Mouse (Mus musculus): ENCODE measurements around the gene Nr5a2. TPM values are rescaled to one million over a fixed set of nuclear protein-coding genes. Genes with fewer than 3 reads are reported as not detected.
"Not testable (repeated sequence)": the region's sequence is repeated elsewhere in the genome, so short reads cannot be mapped to it uniquely, and the experiment has no call there.

The Nr5a2 gene
- polyA plus RNA-seq, 1 experiment = not detected

DNA sequence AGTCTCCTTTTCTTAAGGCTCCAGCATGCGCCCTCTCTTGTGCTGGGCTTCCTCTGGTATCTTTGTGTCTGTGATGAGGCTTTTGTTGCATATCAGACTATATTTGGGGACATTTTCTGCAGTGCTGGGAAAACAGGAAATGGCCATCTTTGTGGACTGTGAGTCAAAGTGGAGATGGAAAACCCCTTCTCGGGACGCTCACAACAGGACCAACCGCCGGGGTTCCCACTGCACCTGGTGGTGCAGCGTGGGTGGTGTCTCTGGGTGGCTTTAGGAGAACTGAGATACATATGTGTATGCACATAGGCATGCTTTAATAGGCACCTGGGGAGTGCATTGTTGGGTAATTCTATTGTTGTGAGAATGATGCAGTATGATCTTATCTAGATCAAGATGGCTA is 129.3 kb downstream of the Nr5a2 start:
- TF ChIP-seq CTCF (IDR thresholded peaks at IDR 0.05; ENCODE audit: extremely low read depth, insufficient read depth, low read length) (no peak), POLR2A (IDR thresholded peaks at IDR 0.05; ENCODE audit: extremely low read depth, insufficient read depth, low read length) (no peak)
- H3K4me3 ChIP-seq (ENCODE audit: insufficient read depth, low read length) = no peak overlapping the region
- no peak overlapping the region for H3K27ac ChIP-seq (ENCODE audit: insufficient read depth, low read length)
- no peaks in the 10 kb centered on the region for H3K4me1 ChIP-seq (ENCODE audit: control insufficient read depth, insufficient read depth, low read length)

DNA sequence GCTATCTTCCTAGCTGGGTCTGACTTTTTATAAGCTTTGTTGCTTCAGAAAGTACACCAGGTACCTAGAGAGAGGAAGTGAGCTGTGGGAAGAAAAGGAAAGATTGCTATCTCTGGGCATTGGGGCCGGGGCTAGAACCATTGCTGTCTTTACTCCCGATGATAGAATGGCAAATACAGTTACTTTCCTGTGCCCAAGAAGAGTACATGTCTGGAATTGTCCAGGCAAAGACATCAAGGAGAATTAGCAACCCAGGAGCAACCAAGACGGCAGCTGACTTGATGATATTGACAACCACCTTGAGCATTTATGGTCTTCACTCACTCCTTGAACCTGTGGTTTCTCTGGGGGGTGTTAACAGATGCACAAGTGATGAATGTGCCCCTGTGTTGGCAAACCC is 130.3 kb downstream of the Nr5a2 start:
- no peak for TF ChIP-seq POLR2A (IDR thresholded peaks at IDR 0.05; ENCODE audit: extremely low read depth, insufficient read depth, low read length)
- no peak for TF ChIP-seq CTCF (IDR thresholded peaks at IDR 0.05; ENCODE audit: extremely low read depth, insufficient read depth, low read length)
- H3K27ac ChIP-seq (ENCODE audit: insufficient read depth, low read length) = no peak overlapping the region
- no peak overlapping the region for H3K4me3 ChIP-seq (ENCODE audit: insufficient read depth, low read length)
- H3K4me1 ChIP-seq (ENCODE audit: control insufficient read depth, insufficient read depth, low read length) = no peaks in the 10 kb centered on the region

- Histone ChIP-seq H3K4me3 (ENCODE audit: insufficient read depth, low read length) (no peak overlapping the region), H3K27ac (ENCODE audit: insufficient read depth, low read length) (no peak overlapping the region), H3K4me1 (ENCODE audit: control insufficient read depth, insufficient read depth, low read length) (no peaks in the 10 kb centered on the region)
- TF ChIP-seq CTCF (IDR thresholded peaks at IDR 0.05; ENCODE audit: extremely low read depth, insufficient read depth, low read length) (no peak), POLR2A (IDR thresholded peaks at IDR 0.05; ENCODE audit: extremely low read depth, insufficient read depth, low read length) (no peak)
Measured at GRCm38 (mm10) chr1:136823897-136824296, 136.4 kb downstream of the Nr5a2 start.

DNA sequence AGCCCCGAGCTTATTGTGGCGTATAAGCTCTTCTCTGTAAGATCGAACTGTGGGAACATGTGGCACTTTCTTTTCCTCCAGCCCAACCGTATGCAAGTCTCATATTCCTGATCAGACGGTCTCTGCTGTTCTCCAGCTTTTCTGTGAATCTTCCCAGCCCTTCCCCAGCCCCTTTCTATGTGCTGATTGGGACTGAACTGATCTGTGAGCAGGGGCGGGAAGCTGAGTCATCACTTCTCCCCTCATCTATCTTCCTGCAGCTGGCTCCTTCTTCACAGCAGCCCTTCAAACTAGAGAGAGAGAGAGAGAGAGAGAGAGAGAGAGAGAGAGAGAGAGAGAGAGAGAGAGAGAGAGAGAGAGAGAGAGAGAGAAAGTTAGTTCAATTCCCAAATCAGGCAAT is 159.6 kb downstream of the Nr5a2 start:
- TF ChIP-seq POLR2A (IDR thresholded peaks at IDR 0.05; ENCODE audit: extremely low read depth, insufficient read depth, low read length) (no peak), CTCF (IDR thresholded peaks at IDR 0.05; ENCODE audit: extremely low read depth, insufficient read depth, low read length) (no peak)
- Histone ChIP-seq H3K27ac (ENCODE audit: insufficient read depth, low read length) (no peak overlapping the region), H3K4me3 (ENCODE audit: insufficient read depth, low read length) (no peak overlapping the region)

DNA sequence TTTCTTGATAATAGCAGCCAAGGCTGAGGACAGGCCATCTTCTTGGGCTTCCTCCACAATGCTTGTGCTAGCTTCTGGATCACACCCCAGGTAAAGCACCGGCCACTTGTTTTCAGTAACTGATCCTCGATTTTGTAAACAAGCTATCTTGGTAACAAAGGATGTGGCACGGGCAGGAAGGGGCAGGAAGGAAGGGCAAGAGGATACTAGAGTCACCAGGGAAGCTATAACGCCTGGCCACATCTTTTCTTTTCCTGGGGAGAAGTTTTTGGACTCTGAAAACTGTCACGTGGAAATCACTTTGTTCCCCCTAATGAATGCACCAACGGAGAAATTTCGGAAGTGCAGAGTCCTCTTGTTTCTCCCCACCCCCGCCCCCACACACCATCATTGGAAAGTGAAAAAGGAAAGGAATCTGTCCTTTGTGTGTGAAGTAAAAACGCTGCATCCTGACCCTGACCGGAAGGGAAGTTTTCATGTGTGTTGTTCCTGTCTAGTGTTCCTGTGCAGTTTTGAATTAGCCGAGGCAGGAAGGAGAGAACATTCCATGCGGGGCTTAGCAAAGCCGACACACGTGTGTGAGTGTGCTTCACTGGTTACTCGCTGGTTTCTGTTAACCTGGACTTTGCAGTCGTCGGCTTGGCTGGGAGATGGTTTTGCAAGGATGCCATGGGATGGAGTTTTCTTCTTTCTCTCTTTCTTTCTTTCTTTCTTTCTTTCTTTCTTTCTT is 163.7 kb downstream of the Nr5a2 start:
- no peak overlapping the region for H3K4me3 ChIP-seq (ENCODE audit: insufficient read depth, low read length)
- H3K27ac ChIP-seq (ENCODE audit: insufficient read depth, low read length) = no peak overlapping the region
- no peaks in the 10 kb centered on the region for H3K4me1 ChIP-seq (ENCODE audit: control insufficient read depth, insufficient read depth, low read length)
- TF ChIP-seq POLR2A (IDR thresholded peaks at IDR 0.05; ENCODE audit: extremely low read depth, insufficient read depth, low read length) = no peak
- no peak for TF ChIP-seq CTCF (IDR thresholded peaks at IDR 0.05; ENCODE audit: extremely low read depth, insufficient read depth, low read length)

More for the DNA sequence above, 159.6 kb downstream of the Nr5a2 start:
- no peaks in the 10 kb centered on the region for H3K4me1 ChIP-seq (ENCODE audit: control insufficient read depth, insufficient read depth, low read length)

DNA sequence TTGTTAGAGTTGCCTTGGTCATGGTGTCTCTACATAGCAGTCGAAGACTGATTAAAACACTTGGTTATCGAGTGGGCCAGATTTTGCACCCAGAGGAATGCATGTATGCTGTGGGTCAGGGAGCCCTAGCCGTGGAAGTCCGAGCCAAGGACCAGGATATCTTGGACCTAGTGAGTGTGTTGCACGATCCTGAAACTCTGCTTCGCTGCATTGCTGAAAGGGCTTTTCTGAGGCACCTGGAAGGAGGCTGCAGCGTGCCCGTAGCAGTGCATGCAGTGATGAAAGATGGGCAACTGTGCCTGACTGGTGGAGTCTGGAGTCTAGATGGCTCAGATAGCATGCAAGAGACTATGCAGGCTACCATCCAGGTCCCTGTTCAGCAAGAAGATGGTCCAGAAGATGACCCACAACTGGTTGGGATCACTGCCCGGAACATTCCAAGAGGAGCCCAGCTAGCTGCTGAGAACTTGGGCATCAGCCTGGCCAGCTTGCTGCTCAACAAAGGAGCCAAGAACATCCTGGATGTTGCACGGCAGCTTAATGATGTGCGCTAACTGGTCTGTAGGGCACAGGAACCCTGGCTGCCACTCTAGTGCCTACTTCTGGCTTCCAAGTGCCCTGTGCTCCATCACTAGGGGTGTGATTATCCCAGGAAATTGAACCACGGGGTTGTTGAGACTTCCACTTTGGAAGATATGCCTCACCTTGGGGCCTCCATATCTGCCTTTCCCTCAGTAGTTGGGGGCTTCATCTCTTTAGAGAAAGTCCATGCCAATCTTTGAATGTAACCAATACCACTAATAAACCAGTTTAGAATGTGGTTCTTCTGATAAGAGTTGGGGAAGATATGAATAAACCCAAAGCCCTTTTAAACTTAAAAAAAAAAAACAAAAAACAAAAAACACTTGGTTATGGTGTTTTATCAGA is 167.0 kb downstream of the Nr5a2 start:
- H3K4me3 ChIP-seq (ENCODE audit: insufficient read depth, low read length); H3K4me1 ChIP-seq (ENCODE audit: control insufficient read depth, insufficient read depth, low read length); H3K27ac ChIP-seq (ENCODE audit: insufficient read depth, low read length): not testable (repeated sequence)
